Mouse (Mus musculus) spleen, adult 18-20 months (tissue): ENCODE results near the gene Galnt6.

Source experiments
- DNase-seq, 2 experiments: peaks; one replicate each; pipeline ENCODE4 v3.0.0; 2022; ENCODE audit warnings: mixed read lengths in 2 of 2

Gene Galnt6

DNA sequence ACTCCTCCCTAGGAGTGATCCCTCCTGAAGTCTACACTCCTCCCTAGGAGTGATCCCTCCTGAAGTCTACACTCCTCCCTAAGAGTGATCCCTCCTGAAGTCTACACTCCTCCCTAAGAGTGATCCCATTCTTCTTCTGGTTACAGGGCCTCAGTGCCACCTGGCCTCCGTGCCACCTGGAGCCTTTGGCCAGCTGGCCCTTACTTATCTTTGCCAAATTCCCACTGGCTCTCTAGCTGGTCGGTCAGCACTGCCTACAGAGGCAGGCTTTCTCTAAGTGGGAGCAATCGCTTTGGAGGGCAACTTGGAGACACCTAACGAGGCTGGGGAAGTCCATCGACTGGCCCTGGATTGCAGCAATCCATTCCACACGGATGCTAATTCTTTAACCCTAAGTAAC lies 83.0 kb downstream of the Galnt6 start:
- DNase-seq, result no peak

GRCm38 (mm10) chr15:100642451-100642850 lies 86.7 kb downstream of the Galnt6 start:
- no peak for DNase-seq
